Mouse (Mus musculus): Measurements from ENCODE around the gene Hmx1. TPM values are rescaled to one million over a fixed set of nuclear protein-coding genes. Genes with fewer than 3 reads are reported as not detected.
A peak's percentile ranks its signal among the peaks of the same experiment; 100 is the strongest.

Hmx1 gene
- polyA plus RNA-seq, 1 experiment from 2014 or later, result 0.75 TPM

- Histone ChIP-seq H3K36me3 (no peaks in the 10 kb centered on the region), H3K27ac (no peak overlapping the region), H3K4me1 (replicated peaks) (peaks cover 20% of the 10 kb centered on the region), H3K4me3 (replicated peaks) (peak overlapping the region; percentile 52), H3K27me3 (peaks cover 100% of the 10 kb centered on the region), H3K9me3 (0 out of 2 replicates have a peak, but pooled peaks cover 5% of the 10 kb centered on the region), H3K4me2 (peak overlapping the region; percentile 68; the same call in 1 of the 2 replicates), H3K9ac (replicated peaks) (0 out of 2 replicates have a peak overlapping the region, but pooled peaks have one; percentile 42)
- ATAC-seq (ENCODE audit: insufficient number of reproducible peaks, insufficient read depth, low FRiP score, low TSS enrichment, low read depth), result no peak
- 1% methylated on average over 11 of the region's 11 CpGs for WGBS
Measured at GRCm38 (mm10) chr5:35389441-35389840, 533 bp downstream of the Hmx1 start.

GRCm38 (mm10) chr5:35389915-35390314, 1.0 kb downstream of the Hmx1 start:
- Histone ChIP-seq H3K27ac (no peak overlapping the region), H3K9ac (replicated peaks) (no peak overlapping the region), H3K4me1 (replicated peaks) (peaks cover 20% of the 10 kb centered on the region), H3K9me3 (0 out of 2 replicates have a peak, but pooled peaks cover 5% of the 10 kb centered on the region), H3K4me2 (no peak overlapping the region), H3K27me3 (peaks cover 100% of the 10 kb centered on the region), H3K4me3 (replicated peaks) (no peak overlapping the region), H3K36me3 (no peaks in the 10 kb centered on the region)
- no peak for ATAC-seq (ENCODE audit: insufficient number of reproducible peaks, insufficient read depth, low FRiP score, low TSS enrichment, low read depth)
- 10% methylated on average over 3 of the region's 3 CpGs for WGBS

- no peak for ATAC-seq (ENCODE audit: insufficient number of reproducible peaks, insufficient read depth, low FRiP score, low TSS enrichment, low read depth)
- peak overlapping the region; percentile 61 for H3K4me2 ChIP-seq
- 2% methylated on average over 22 of the region's 22 CpGs for WGBS
Measured at GRCm38 (mm10) chr5:35390848-35391655, 2.1 kb downstream of the Hmx1 start.

GRCm38 (mm10) chr5:35391656-35392333, 2.9 kb downstream of the Hmx1 start:
- Histone ChIP-seq H3K36me3 (no peaks in the 10 kb centered on the region), H3K9me3 (0 out of 2 replicates have a peak, but pooled peaks cover 5% of the 10 kb centered on the region), H3K4me2 (peak overlapping the region; percentile 61), H3K27ac (no peak overlapping the region), H3K4me3 (replicated peaks) (peak overlapping the region; percentile 40), H3K27me3 (peaks cover 98% of the 10 kb centered on the region), H3K4me1 (replicated peaks) (peaks cover 21% of the 10 kb centered on the region), H3K9ac (replicated peaks) (peak overlapping the region; percentile 23; the same call in 1 of the 2 replicates)
- no peak for ATAC-seq (ENCODE audit: insufficient number of reproducible peaks, insufficient read depth, low FRiP score, low TSS enrichment, low read depth)
- WGBS, result under 1% methylated on average over 85 of the region's 88 CpGs

More at GRCm38 (mm10) chr5:35390848-35391655, 2.1 kb downstream of the Hmx1 start:
- Histone ChIP-seq H3K4me1 (replicated peaks) (peaks cover 20% of the 10 kb centered on the region), H3K4me3 (replicated peaks) (peak overlapping the region; percentile 40), H3K9me3 (0 out of 2 replicates have a peak, but pooled peaks cover 5% of the 10 kb centered on the region), H3K36me3 (no peaks in the 10 kb centered on the region), H3K27me3 (peaks cover 100% of the 10 kb centered on the region), H3K27ac (no peak overlapping the region), H3K9ac (replicated peaks) (no peak overlapping the region)

DNA sequence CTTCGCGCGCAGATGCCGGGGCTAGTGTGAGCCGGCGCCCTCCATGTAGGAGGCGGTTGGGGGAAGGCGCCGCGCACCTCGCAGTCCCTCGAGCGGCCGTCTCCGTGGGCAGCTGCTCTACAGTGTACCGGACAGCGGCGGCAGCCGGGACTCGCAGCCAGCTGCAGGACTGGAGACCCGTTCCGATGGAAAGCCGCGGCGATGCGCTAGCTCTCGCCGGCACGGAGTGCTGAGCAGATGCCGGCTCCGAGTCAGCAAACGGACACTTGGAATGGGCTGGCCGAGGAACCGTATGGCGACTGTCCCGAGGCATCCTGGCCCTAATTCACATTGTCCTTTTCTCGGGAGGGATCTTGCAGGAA, 3.4 kb downstream of the Hmx1 start:
- H3K36me3 ChIP-seq, result no peaks in the 10 kb centered on the region
- peak overlapping the region; percentile 40 for H3K4me3 ChIP-seq (replicated peaks)
- H3K27me3 ChIP-seq, result peaks cover 98% of the 10 kb centered on the region
- H3K27ac ChIP-seq, result no peak overlapping the region
- ATAC-seq (ENCODE audit: insufficient number of reproducible peaks, insufficient read depth, low FRiP score, low TSS enrichment, low read depth), result no peak
- peaks cover 26% of the 10 kb centered on the region for H3K4me1 ChIP-seq (replicated peaks)
- WGBS, result under 1% methylated on average over 37 of the region's 37 CpGs
- 0 out of 2 replicates have a peak, but pooled peaks cover 5% of the 10 kb centered on the region for H3K9me3 ChIP-seq
- peak overlapping the region; percentile 61 for H3K4me2 ChIP-seq
- 0 out of 2 replicates have a peak overlapping the region, but pooled peaks have one; percentile 23 for H3K9ac ChIP-seq (replicated peaks)

GRCm38 (mm10) chr5:35395566-35396440, 6.9 kb downstream of the Hmx1 start:
- WGBS, result 4% methylated on average over 9 of the region's 9 CpGs
- Histone ChIP-seq H3K4me2 (no peak overlapping the region), H3K9ac (replicated peaks) (no peak overlapping the region), H3K4me3 (replicated peaks) (no peak overlapping the region), H3K4me1 (replicated peaks) (peaks cover 33% of the 10 kb centered on the region), H3K36me3 (no peaks in the 10 kb centered on the region), H3K27ac (no peak overlapping the region), H3K9me3 (no peaks in the 10 kb centered on the region), H3K27me3 (peaks cover 98% of the 10 kb centered on the region)
- ATAC-seq (ENCODE audit: insufficient number of reproducible peaks, insufficient read depth, low FRiP score, low TSS enrichment, low read depth), result no peak

DNA sequence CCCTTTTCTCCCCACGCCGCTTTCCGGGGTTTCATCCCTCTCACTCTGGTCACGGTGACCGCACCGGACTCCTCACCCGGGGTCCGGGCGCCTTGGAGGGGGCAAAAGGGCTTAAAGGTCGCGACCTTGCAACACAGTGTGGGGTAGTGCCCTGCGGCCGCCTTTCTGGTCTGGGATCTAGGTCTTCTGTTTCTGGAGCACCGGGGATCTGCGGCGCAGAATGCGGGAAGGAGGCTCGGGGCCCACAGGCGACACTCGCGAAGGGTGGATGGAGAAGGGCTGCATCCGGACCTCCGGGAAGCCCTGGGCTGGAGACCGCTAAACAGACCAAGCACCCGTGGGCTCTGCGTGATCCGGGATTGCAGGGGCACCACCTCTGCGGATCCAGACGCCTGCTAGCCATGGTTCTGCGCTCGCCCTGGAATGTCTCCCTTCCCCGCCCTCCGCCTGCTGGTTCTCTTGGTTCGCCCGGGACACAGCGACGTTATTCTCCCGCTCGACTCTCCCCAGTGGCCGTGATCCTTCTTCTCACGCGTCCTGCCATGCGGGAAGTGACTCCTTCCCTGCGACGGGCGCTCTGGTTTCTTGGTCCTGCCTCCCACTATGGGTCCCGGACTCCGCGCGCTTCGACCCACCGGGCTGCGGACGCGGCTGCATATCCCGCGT, 8.2 kb downstream of the Hmx1 start:
- peaks cover 26% of the 10 kb centered on the region for H3K4me1 ChIP-seq (replicated peaks)
- H3K27ac ChIP-seq, result no peak overlapping the region
- ATAC-seq (ENCODE audit: insufficient number of reproducible peaks, insufficient read depth, low FRiP score, low TSS enrichment, low read depth), result no peak
- no peaks in the 10 kb centered on the region for H3K36me3 ChIP-seq
- H3K4me2 ChIP-seq, result peak overlapping the region; percentile 49
- H3K9ac ChIP-seq (replicated peaks), result no peak overlapping the region
- no peaks in the 10 kb centered on the region for H3K9me3 ChIP-seq
- under 1% methylated on average over 57 of the region's 57 CpGs for WGBS
- H3K4me3 ChIP-seq (replicated peaks), result peak overlapping the region; percentile 26
- peaks cover 98% of the 10 kb centered on the region for H3K27me3 ChIP-seq

DNA sequence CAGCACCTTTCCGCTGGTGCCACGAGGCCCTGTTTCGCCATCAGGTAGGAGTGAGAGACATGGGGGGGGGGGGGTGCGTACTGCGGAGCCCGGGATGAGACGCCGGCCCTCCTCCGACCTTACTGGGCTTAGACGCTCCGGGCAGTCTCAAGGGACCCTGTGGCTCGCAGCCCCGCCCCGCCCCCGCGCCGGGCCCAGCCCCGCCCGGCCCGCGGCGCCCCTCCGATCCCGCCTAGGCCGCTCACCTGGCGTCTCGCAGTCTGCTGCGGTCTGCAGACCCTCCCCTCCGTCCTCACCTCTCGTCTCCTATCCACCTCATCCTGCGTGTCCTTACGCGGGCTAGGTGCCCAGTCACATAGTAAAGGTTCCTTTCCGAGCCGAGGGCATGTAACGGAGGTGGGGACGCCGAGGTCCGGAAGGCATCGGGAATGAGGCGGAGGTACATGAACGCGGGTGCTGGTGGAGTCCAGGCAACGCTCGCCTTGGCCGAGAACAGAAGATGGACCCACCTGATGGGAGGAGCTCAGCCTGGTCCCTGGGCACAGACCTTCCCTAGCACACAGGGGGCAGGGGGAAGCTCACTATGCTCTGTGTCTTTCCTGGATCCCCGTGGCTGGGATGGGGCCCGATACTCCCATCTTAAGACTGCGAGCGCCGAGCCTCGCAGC, 8.9 kb downstream of the Hmx1 start:
- no peaks in the 10 kb centered on the region for H3K9me3 ChIP-seq
- H3K4me2 ChIP-seq, result peak overlapping the region; percentile 49
- no peak overlapping the region for H3K9ac ChIP-seq (replicated peaks)
- no peak overlapping the region for H3K27ac ChIP-seq
- H3K4me1 ChIP-seq (replicated peaks), result peaks cover 21% of the 10 kb centered on the region
- H3K36me3 ChIP-seq, result no peaks in the 10 kb centered on the region
- peak overlapping the region; percentile 26 for H3K4me3 ChIP-seq (replicated peaks)
- under 1% methylated on average over 50 of the region's 52 CpGs for WGBS
- ATAC-seq (ENCODE audit: insufficient number of reproducible peaks, insufficient read depth, low FRiP score, low TSS enrichment, low read depth), result no peak
- peaks cover 98% of the 10 kb centered on the region for H3K27me3 ChIP-seq

DNA sequence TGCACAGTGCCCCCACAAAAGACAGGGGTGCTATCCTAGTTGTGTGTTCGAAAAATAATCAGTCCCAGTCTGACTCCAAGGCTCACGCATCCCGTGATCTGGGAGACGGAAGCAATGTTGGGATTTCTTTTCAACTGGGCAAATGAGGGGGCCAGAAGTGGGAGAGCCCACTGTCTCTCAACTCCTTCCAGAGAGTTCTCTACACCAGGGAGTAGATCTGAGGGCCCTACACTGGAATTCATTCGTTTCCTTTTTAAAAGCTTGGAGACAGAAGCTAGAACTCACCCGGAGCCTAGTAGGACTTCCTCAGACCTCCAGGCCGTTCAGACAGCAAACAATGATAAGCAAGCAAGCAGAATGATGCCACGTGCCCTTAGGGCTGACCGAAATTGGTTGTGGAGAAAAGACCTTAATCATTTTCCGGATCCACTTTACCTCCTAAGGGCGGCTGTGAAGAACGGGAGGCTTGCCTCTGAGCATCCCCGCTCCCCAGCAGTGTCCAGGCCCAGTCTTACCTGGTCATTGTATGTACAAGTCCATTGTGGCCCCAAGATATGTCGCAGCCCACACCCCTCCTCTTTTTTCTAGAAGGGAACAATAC, 9.5 kb downstream of the Hmx1 start:
- no peaks in the 10 kb centered on the region for H3K9me3 ChIP-seq
- no peak for ATAC-seq (ENCODE audit: insufficient number of reproducible peaks, insufficient read depth, low FRiP score, low TSS enrichment, low read depth)
- H3K27me3 ChIP-seq, result peaks cover 98% of the 10 kb centered on the region
- 2% methylated on average over 14 of the region's 14 CpGs for WGBS
- H3K4me1 ChIP-seq (replicated peaks), result peaks cover 21% of the 10 kb centered on the region
- H3K9ac ChIP-seq (replicated peaks), result no peak overlapping the region
- peak overlapping the region; percentile 49; the same call in 1 of the 2 replicates for H3K4me2 ChIP-seq
- no peak overlapping the region for H3K4me3 ChIP-seq (replicated peaks)
- no peak overlapping the region for H3K27ac ChIP-seq
- H3K36me3 ChIP-seq, result no peaks in the 10 kb centered on the region

DNA sequence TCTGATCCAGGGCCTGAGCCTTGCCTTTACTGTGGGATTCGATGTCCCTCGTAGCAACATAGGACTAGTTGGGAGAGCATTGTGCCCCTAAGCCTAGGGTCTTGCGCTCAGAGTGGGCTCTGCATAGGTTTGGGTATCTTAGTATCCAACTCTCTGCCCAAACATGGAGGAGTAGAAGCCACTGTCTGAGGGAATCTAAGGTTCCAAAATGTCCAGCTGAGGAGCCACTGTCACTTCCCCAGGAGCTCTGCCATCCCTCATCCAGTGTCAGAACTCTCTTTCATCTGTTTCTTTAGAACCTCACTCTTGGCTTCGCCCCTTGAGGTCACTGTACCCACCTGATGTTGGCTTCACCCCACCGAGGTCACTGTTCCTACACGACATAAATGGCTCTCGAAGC, 10.2 kb downstream of the Hmx1 start:
- Histone ChIP-seq H3K27me3 (peaks cover 98% of the 10 kb centered on the region), H3K36me3 (no peaks in the 10 kb centered on the region), H3K4me1 (replicated peaks) (peaks cover 21% of the 10 kb centered on the region), H3K27ac (no peak overlapping the region), H3K9me3 (no peaks in the 10 kb centered on the region), H3K4me2 (no peak overlapping the region), H3K4me3 (replicated peaks) (no peak overlapping the region), H3K9ac (replicated peaks) (no peak overlapping the region)
- 3% methylated on average over 7 of the region's 7 CpGs for WGBS
- no peak for ATAC-seq (ENCODE audit: insufficient number of reproducible peaks, insufficient read depth, low FRiP score, low TSS enrichment, low read depth)

Measured in limb, embryonic 12.5 days (tissue).